Mouse (Mus musculus) effector memory CD4-positive, alpha-beta T cell, adult 5 months (primary cell): Measurements from ENCODE around the gene Tenm2. TPM values are rescaled to one million over a fixed set of nuclear protein-coding genes. Genes with fewer than 3 reads are reported as not detected.

Experiments
- polyA plus RNA-seq: library from polyadenylated mRNA; unstranded; fragments of 100-300 nt; shearing (Covaris generic); gene quantifications from one replicate; pipeline ENCODE4 v1.2.1, GENCODE M21; 2017

The Tenm2 gene
- polyA plus RNA-seq, result not detected

GRCm38 (mm10) chr11:37235914-37236600, at the start of gene Tenm2:
Gene Tenm2 (minus strand): TSS chr11:37235964.

GRCm38 (mm10) chr11:35980411-35980917, 1255.3 kb downstream of the Tenm2 start, which contains the start of gene Wwc1:
Gene Wwc1 (minus strand): TSS chr11:35980527.

